Mouse (Mus musculus) cerebellum, adult 2 months (tissue): ENCODE data around the gene Manba.

Source experiments
- CTCF ChIP-seq: fragments of 200-500 bp; IDR thresholded peaks from 2 replicates; pipeline ENCODE4 v1.5.1; 2011; ENCODE audit warnings: low read depth, mild to moderate bottlenecking, control low read depth, low read length, moderate library complexity, borderline replicate concordance; ENCODE audit not compliant: insufficient read depth
- POLR2A ChIP-seq: fragments of 200-500 bp; IDR thresholded peaks from 2 replicates; pipeline ENCODE4 v1.6.1; 2011; ENCODE audit warnings: low read length, control low read depth, borderline replicate concordance; ENCODE audit not compliant: insufficient read depth

DNA sequence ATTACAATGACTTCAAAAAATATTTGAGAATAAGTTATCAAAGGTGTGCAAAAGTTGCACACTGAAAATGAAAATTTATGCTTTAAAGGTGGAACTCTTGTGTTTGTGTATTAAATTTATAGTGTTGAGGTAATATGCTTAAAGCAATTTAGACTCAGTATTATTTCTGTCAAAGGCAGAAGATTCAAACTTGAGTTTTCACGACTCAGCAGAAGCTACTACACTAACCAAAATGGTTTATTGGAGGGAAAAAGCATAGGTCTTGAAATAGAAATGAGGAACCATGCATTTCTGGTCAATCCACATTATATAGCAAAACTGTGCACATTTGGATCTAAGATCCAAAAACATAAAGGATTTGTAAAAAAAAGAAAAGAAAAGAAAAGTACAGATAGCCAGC is 14.6 kb upstream of the Manba start:
- TF ChIP-seq POLR2A (no peak), CTCF (no peak)
